Mouse (Mus musculus): ENCODE data around the gene Jund.

Gene Jund

GRCm38 (mm10) chr8:70699834-70700554 is 1.2 kb downstream of the Jund start:
- peak; percentile 86 for DNase-seq (ENCODE audit: low spot score)

GRCm38 (mm10) chr8:70700555-70700922 is 1.8 kb downstream of the Jund start:
- peak; percentile 95 for DNase-seq (ENCODE audit: low spot score)

- DNase-seq (ENCODE audit: low spot score) = peak; percentile 78
Observed at GRCm38 (mm10) chr8:70701048-70701981, 2.6 kb downstream of the Jund start.

- peak; percentile 74 for DNase-seq (ENCODE audit: low spot score)
Observed at GRCm38 (mm10) chr8:70701982-70702841, 3.5 kb downstream of the Jund start.

GRCm38 (mm10) chr8:70702842-70703182 is 4.1 kb downstream of the Jund start:
- peak; percentile 87 for DNase-seq (ENCODE audit: low spot score)

GRCm38 (mm10) chr8:70703287-70703686 is 4.5 kb downstream of the Jund start, which contains the start of gene Iqcn:
TSS of gene Iqcn (plus strand) at chr8:70703457.
- no peak for DNase-seq (ENCODE audit: low spot score)

- DNase-seq (ENCODE audit: low spot score) = no peak
Observed at GRCm38 (mm10) chr8:70708281-70708680, 9.5 kb downstream of the Jund start.

- no peak for DNase-seq (ENCODE audit: low spot score)
Observed at GRCm38 (mm10) chr8:70709794-70710193, 11.0 kb downstream of the Jund start.

- peak; percentile 56 for DNase-seq (ENCODE audit: low spot score)
Observed at GRCm38 (mm10) chr8:70710296-70710695, 11.5 kb downstream of the Jund start.

- no peak for DNase-seq (ENCODE audit: low spot score)
Observed at GRCm38 (mm10) chr8:70711041-70711440, 12.3 kb downstream of the Jund start.

- no peak for DNase-seq (ENCODE audit: low spot score)
Observed at GRCm38 (mm10) chr8:70713991-70714390, 15.2 kb downstream of the Jund start.

GRCm38 (mm10) chr8:70715086-70715485 is 16.3 kb downstream of the Jund start:
- no peak for DNase-seq (ENCODE audit: low spot score)

- DNase-seq (ENCODE audit: low spot score) = no peak
Observed at GRCm38 (mm10) chr8:70716521-70717400, 18.0 kb downstream of the Jund start.

- DNase-seq (ENCODE audit: low spot score) = peak; percentile 69
Observed at GRCm38 (mm10) chr8:70718297-70718696, 19.5 kb downstream of the Jund start, which contains the start of gene Gm3336. TSS of gene Gm3336 (plus strand) at chr8:70718543.

- no peak for DNase-seq (ENCODE audit: low spot score)
Observed at GRCm38 (mm10) chr8:70719796-70720270, 21.1 kb downstream of the Jund start.

- peak; percentile 87 for DNase-seq (ENCODE audit: low spot score)
Observed at GRCm38 (mm10) chr8:70720739-70721138, 22.0 kb downstream of the Jund start.

- DNase-seq (ENCODE audit: low spot score) = no peak
Observed at GRCm38 (mm10) chr8:70721601-70722000, 22.9 kb downstream of the Jund start.

GRCm38 (mm10) chr8:70723486-70724210 is 24.9 kb downstream of the Jund start, which contains the start of gene Pde4c:
TSS of gene Pde4c (plus strand) at chr8:70723720.
- no peak for DNase-seq (ENCODE audit: low spot score)

- no peak for DNase-seq (ENCODE audit: low spot score)
Observed at GRCm38 (mm10) chr8:70724216-70724615, 25.5 kb downstream of the Jund start.

GRCm38 (mm10) chr8:70725792-70726447 is 27.2 kb downstream of the Jund start:
- DNase-seq (ENCODE audit: low spot score) = no peak
